In genomic region chr8:105593859-105594258, GRCm38 (mm10) we compare ENCODE assay signal across 8 mouse cellular contexts. TPM values are rescaled to one million over a fixed set of nuclear protein-coding genes. Genes with fewer than 3 reads are reported as not detected.
DNase-seq lines count a peak whose midpoint lies in the region; ATAC-seq and TF ChIP-seq lines count a peak whose summit lies in the region.

No protein-coding gene starts in this region.

- peak; percentile 65 to 83 for DNase-seq in adrenal gland, adult (ENCODE audit: inconsistent age in 2 of 2, low spot score in 1 of 2)
- no peak for DNase-seq in adrenal gland, adult 8-10 months
- peak; percentile 72 for DNase-seq in adipocyte (ENCODE audit: low spot score)
- peak; percentile 77 to 81 for DNase-seq in heart, adult 18-20 months
- DNase-seq in neural tube, embryonic 10.5 days (ENCODE audit: extremely low spot score, low spot score): peak; percentile 47
- DNase-seq in B cell, adult 2 months: no peak
- DNase-seq in cerebellum, postnatal 14 days: no peak

- H3K4me2 ChIP-seq in intestine, postnatal 0 days (replicated peaks; ENCODE audit: low read depth): peak overlapping the region; percentile 49

- H3K9ac ChIP-seq in intestine, postnatal 0 days (ENCODE audit: low read depth, low read length): no peak overlapping the region

- 15% methylated on average over 15 of the region's 15 CpGs for WGBS in intestine, postnatal 0 days

- H3K36me3 ChIP-seq in intestine, postnatal 0 days (ENCODE audit: control insufficient read depth, insufficient read depth): no peaks in the 10 kb centered on the region

- TF ChIP-seq CTCF in intestine, postnatal 0 days (IDR thresholded peaks at IDR 0.05; ENCODE audit: low read depth): no peak

- H3K27ac ChIP-seq in intestine, postnatal 0 days (ENCODE audit: low read depth, low read length): peak overlapping the region; percentile 50; the same call in 1 of the 2 replicates

- 0 out of 2 replicates have a peak, but pooled peaks cover 3% of the 10 kb centered on the region for H3K4me1 ChIP-seq in intestine, postnatal 0 days (replicated peaks; ENCODE audit: control insufficient read depth, insufficient read depth, low read length)

- 0 out of 2 replicates have a peak overlapping the region, but pooled peaks have one; percentile 1 for H3K4me3 ChIP-seq in intestine, postnatal 0 days (ENCODE audit: low read depth, low read length)

- peak; percentile 37; the same call in 1 of the 2 replicates for ATAC-seq in intestine, postnatal 0 days

- no peaks in the 10 kb centered on the region for H3K9me3 ChIP-seq in intestine, postnatal 0 days (ENCODE audit: control insufficient read depth)

- no peaks in the 10 kb centered on the region for H3K27me3 ChIP-seq in intestine, postnatal 0 days (replicated peaks; ENCODE audit: control insufficient read depth, insufficient read depth, low read length)

RNA-seq across cellular contexts. Expression of gene Ripor1, which starts 11.2 kb away (rescaled TPM):
- total RNA-seq in adrenal gland, adult 8-10 months (2022): 10 to 100 TPM; 28.1 to 47.9 (median 37.8) TPM
- total RNA-seq in heart, adult 18-20 months (2021): 10 to 100 TPM; 40.1 to 42.6 TPM
- 10.2 and 10.3 TPM in 2 replicates for polyA plus RNA-seq in intestine, postnatal 0 days (2015; fragmentation: Nextera tagmentation; extraction: Ambion mirVana)

RNA-seq across cellular contexts. Expression of gene Atp6v0d1, which starts 28.0 kb away (rescaled TPM):
- total RNA-seq in adrenal gland, adult 8-10 months (2022): 100 to 1,000 TPM; 113 to 135 (median 122) TPM
- total RNA-seq in heart, adult 18-20 months (2021): 10 to 100 TPM; 50.4 to 53.2 TPM
- 140 and 151 TPM in 2 replicates for polyA plus RNA-seq in intestine, postnatal 0 days (2015; fragmentation: Nextera tagmentation; extraction: Ambion mirVana)

RNA-seq across cellular contexts. Expression of gene Ctcf, which starts 42.5 kb away (rescaled TPM):
- 10 to 100 TPM; 61.2 to 79.1 (median 67.7) TPM for total RNA-seq in adrenal gland, adult 8-10 months (2022)
- 10 to 100 TPM; 39.9 to 40.9 TPM for total RNA-seq in heart, adult 18-20 months (2021)
- polyA plus RNA-seq in intestine, postnatal 0 days (2015; fragmentation: Nextera tagmentation; extraction: Ambion mirVana): 42.2 and 44.7 TPM in 2 replicates

RNA-seq across cellular contexts. Expression of gene Agrp, which starts 43.3 kb away (rescaled TPM):
- 10 to 100 TPM in 1 of 4 experiments, 1 to 10 TPM in 2, under 1 TPM in 1; 0.97 to 11.6 (median 4.2) TPM for total RNA-seq in adrenal gland, adult 8-10 months (2022)
- not detected for total RNA-seq in heart, adult 18-20 months (2021)
- polyA plus RNA-seq in intestine, postnatal 0 days (2015; fragmentation: Nextera tagmentation; extraction: Ambion mirVana): 0.43 and 1.1 TPM in 2 replicates

Comparison
In these comparisons a context has a peak if more than half of its experiments do, and no peak if none do; other contexts are left out.
1. DNase-seq: peak in adrenal gland, adult (2 of 2), adipocyte (single experiment), heart, adult 18-20 months (2 of 2) and neural tube, embryonic 10.5 days (single experiment); none in adrenal gland, adult 8-10 months (single experiment), B cell, adult 2 months (0 of 2) and cerebellum, postnatal 14 days (0 of 2).